Mouse (Mus musculus) liver, embryonic 16.5 days (tissue): ENCODE measurements at regions not wholly inside any gene's neighbourhood (a gene's known extent, or its start where the extent isn't known, plus 50 kb on each side); places are given as distances from the start of the nearest gene placed in this dataset.

Experiments
- ATAC-seq: fragments of 200-750 bp; cut with Nextera tagmentation; 2 replicates; pipeline ENCODE4 v1.8.0; 2017; ENCODE audit warnings: low read depth, mild to moderate bottlenecking, moderate number of reproducible peaks, moderate library complexity
- H3K27ac ChIP-seq: fragments of 300-500 bp; sonication (generic); 2 replicates; pipeline ENCODE4 v1.5.1; 2014; ENCODE audit warnings: mild to moderate bottlenecking, low read length
- H3K27me3 ChIP-seq: fragments of 300-500 bp; sonication (generic); 2 replicates; pipeline ENCODE4 v1.6.1; 2014; ENCODE audit warnings: low read depth, low read length, mixed read lengths; ENCODE audit not compliant: control insufficient read depth, insufficient read depth
- H3K36me3 ChIP-seq: fragments of 300-500 bp; sonication (generic); 2 replicates; pipeline ENCODE4 v1.6.1; 2014; ENCODE audit warnings: mild to moderate bottlenecking; ENCODE audit not compliant: control insufficient read depth, insufficient read depth
- H3K4me1 ChIP-seq: fragments of 300-500 bp; sonication (generic); 2 replicates; pipeline ENCODE4 v1.6.1; 2014; ENCODE audit warnings: low read depth, low read length, mixed read lengths; ENCODE audit not compliant: control insufficient read depth
- H3K4me2 ChIP-seq: fragments of 300-500 bp; sonication (generic); 2 replicates; pipeline ENCODE4 v1.6.1; 2014; ENCODE audit warnings: low read depth, low read length, mixed read lengths
- H3K4me3 ChIP-seq: fragments of 300-500 bp; sonication (generic); 2 replicates; pipeline ENCODE4 v1.5.1; 2014; ENCODE audit warnings: low read depth, mild to moderate bottlenecking, low read length
- H3K9ac ChIP-seq: fragments of 300-500 bp; sonication (generic); 2 replicates; pipeline ENCODE4 v1.6.1; 2014; ENCODE audit warnings: low read depth, low read length
- H3K9me3 ChIP-seq: fragments of 300-500 bp; sonication (generic); replicated peaks from 2 replicates; pipeline ENCODE4 v1.6.1; 2016; ENCODE audit warnings: low read length; ENCODE audit not compliant: control insufficient read depth
- WGBS: fragments of 180-500 bp; shearing (Covaris S2); extraction: QIAGEN DNeasy Blood & Tissue Kit; methylation state at CpG from one replicate; pipeline ENCODE4 v1.1.7; 2014; ENCODE audit not compliant: insufficient replicate concordance; 5-methylcytosine and 5-hydroxymethylcytosine counted together

- H3K27me3 ChIP-seq: no peaks in the 10 kb centered on the region
- H3K4me1 ChIP-seq: peaks cover 6% of the 10 kb centered on the region
- H3K27ac ChIP-seq: no peak overlapping the region
- H3K4me2 ChIP-seq: no peak overlapping the region
- H3K9ac ChIP-seq: no peak overlapping the region
- WGBS: 19% methylated on average over 2 of the region's 2 CpGs
- no peaks in the 10 kb centered on the region for H3K36me3 ChIP-seq
- ATAC-seq: no peak
- H3K4me3 ChIP-seq: no peak overlapping the region
- H3K9me3 ChIP-seq: no peaks in the 10 kb centered on the region
These were observed 96.0 kb upstream of the Map4k3 start for GRCm38 (mm10) chr17:80824261-80824660.

- Histone ChIP-seq H3K27me3 (no peaks in the 10 kb centered on the region), H3K27ac (no peak overlapping the region), H3K9me3 (no peaks in the 10 kb centered on the region), H3K4me2 (no peak overlapping the region), H3K4me1 (no peaks in the 10 kb centered on the region), H3K36me3 (no peaks in the 10 kb centered on the region), H3K9ac (no peak overlapping the region), H3K4me3 (no peak overlapping the region)
- WGBS: 66% methylated on average over 8 of the region's 8 CpGs
- no peak for ATAC-seq
These were observed 92.6 kb upstream of the Map4k3 start for GRCm38 (mm10) chr17:80820888-80821287.

GRCm38 (mm10) chr17:80818477-80819028, 90.3 kb upstream of the Map4k3 start:
- no peak overlapping the region for H3K27ac ChIP-seq

DNA sequence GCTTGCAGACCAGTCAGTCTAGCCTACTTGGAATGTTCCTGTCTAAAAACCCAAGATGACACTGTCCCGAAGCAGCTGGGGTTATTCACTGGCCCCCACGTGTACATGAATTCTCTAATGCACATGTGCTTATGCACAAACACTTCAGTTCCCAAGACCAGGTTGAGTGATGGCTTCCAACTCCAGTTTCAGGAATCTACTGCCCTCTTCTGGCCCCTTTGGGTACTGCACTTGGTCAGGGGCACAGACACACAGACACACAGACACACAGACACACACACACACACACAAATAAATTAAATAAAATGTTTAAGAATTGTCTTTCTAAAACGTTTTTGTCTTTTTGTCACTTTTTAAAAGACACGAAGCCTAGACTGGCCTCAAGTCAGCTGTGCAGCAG, 87.5 kb upstream of the Map4k3 start:
- Histone ChIP-seq H3K27me3 (no peaks in the 10 kb centered on the region), H3K9ac (no peak overlapping the region), H3K4me1 (no peaks in the 10 kb centered on the region; the same call in 1 of the 2 replicates), H3K4me3 (no peak overlapping the region), H3K36me3 (no peaks in the 10 kb centered on the region), H3K27ac (no peak overlapping the region), H3K9me3 (no peaks in the 10 kb centered on the region), H3K4me2 (no peak overlapping the region)
- ATAC-seq: no peak
- 52% methylated on average over 4 of the region's 4 CpGs for WGBS

More at GRCm38 (mm10) chr17:80818477-80819028, 90.3 kb upstream of the Map4k3 start:
- Histone ChIP-seq H3K9ac (no peak overlapping the region), H3K36me3 (no peaks in the 10 kb centered on the region), H3K4me3 (no peak overlapping the region), H3K9me3 (no peaks in the 10 kb centered on the region), H3K4me2 (no peak overlapping the region), H3K4me1 (no peaks in the 10 kb centered on the region; the same call in 1 of the 2 replicates), H3K27me3 (no peaks in the 10 kb centered on the region)
- WGBS: 61% methylated on average over 9 of the region's 9 CpGs
- ATAC-seq: no peak

GRCm38 (mm10) chr17:80813194-80813593, 84.9 kb upstream of the Map4k3 start:
- WGBS: 61% methylated on average over 10 of the region's 10 CpGs
- H3K27ac ChIP-seq: no peak overlapping the region
- H3K27me3 ChIP-seq: no peaks in the 10 kb centered on the region
- no peak overlapping the region for H3K9ac ChIP-seq
- H3K4me3 ChIP-seq: no peak overlapping the region
- no peaks in the 10 kb centered on the region for H3K36me3 ChIP-seq
- no peaks in the 10 kb centered on the region; the same call in 1 of the 2 replicates for H3K4me1 ChIP-seq
- ATAC-seq: no peak
- no peak overlapping the region for H3K4me2 ChIP-seq
- H3K9me3 ChIP-seq: no peaks in the 10 kb centered on the region

DNA sequence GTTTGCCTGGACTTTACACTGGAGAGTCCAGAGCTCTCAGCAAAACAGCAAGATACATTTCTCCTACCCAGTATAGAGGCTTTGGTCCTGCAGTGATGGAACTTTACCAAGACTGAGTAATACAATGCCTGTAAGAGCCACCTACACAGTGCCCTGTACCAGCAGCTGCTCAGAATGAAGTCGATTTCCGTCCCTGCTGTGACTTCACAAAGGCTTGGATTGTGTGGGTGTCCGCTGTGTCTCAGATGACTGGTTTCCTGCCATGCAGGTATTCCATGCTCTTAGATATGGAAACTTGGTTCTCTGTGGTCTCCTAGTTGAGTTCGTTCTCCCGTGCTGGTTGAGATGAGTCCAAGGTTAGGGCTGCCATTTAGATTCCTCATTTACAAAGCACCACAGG, 81.0 kb upstream of the Map4k3 start:
- Histone ChIP-seq H3K27ac (no peak overlapping the region), H3K4me1 (no peaks in the 10 kb centered on the region; the same call in 1 of the 2 replicates), H3K4me2 (no peak overlapping the region), H3K27me3 (no peaks in the 10 kb centered on the region), H3K36me3 (no peaks in the 10 kb centered on the region), H3K9me3 (no peaks in the 10 kb centered on the region), H3K9ac (no peak overlapping the region), H3K4me3 (no peak overlapping the region)
- ATAC-seq: no peak
- 65% methylated on average over 5 of the region's 5 CpGs for WGBS

DNA sequence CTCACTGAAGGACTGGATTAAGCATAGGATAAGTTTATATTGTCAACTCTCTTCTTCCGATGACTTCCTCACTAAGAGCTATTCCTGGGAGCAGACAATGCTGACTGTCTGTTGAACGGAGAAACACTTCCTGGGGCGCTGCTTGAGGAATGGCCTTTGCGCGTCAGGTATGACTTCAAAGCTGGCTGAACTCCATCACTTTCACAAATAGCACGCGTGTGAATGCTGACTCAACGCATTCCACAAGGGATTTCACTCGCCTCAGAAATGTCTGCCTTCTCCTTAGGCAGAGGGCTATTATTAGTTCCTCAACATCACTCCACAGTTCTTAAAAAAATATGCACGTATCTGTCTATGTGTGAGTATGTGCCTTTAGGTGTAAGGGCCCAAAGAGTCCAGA, 79.8 kb upstream of the Map4k3 start:
- H3K4me2 ChIP-seq: no peak overlapping the region
- ATAC-seq: no peak
- no peak overlapping the region for H3K27ac ChIP-seq
- WGBS: 68% methylated on average over 10 of the region's 10 CpGs
- no peaks in the 10 kb centered on the region for H3K9me3 ChIP-seq
- no peak overlapping the region for H3K4me3 ChIP-seq
- H3K4me1 ChIP-seq: no peaks in the 10 kb centered on the region
- H3K27me3 ChIP-seq: no peaks in the 10 kb centered on the region
- no peaks in the 10 kb centered on the region for H3K36me3 ChIP-seq
- H3K9ac ChIP-seq: no peak overlapping the region

DNA sequence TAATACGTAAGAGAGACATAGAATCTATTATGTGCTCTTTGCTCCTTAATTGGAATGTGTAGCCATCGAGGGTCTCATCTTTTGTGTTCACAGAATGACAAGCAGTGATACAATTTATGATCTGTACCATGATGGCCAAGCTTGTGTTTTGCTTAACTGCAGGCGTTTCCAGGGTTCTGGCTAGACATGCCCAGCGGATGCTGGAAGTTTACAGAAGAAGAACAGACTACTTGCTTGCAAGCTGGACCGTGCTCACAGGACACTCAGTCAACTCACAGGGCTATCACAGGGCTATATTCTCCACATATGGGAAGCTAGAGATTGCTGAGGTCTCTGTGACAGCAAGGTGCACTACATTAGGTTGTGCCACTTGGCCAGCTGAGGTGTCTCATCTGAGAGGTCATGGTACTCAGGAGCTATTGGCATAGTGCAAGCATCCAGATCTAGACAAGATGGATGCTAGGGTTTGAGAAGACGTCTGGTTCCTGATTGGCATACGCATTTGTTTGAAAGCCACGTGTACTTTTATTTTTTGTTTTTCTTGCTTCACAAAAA, 75.2 kb upstream of the Map4k3 start:
- Histone ChIP-seq H3K4me3 (no peak overlapping the region), H3K36me3 (no peaks in the 10 kb centered on the region), H3K27ac (no peak overlapping the region), H3K9me3 (no peaks in the 10 kb centered on the region), H3K27me3 (no peaks in the 10 kb centered on the region), H3K4me1 (no peaks in the 10 kb centered on the region), H3K9ac (no peak overlapping the region), H3K4me2 (no peak overlapping the region)
- ATAC-seq: no peak
- 64% methylated on average over 8 of the region's 8 CpGs for WGBS

- Histone ChIP-seq H3K9ac (no peak overlapping the region), H3K4me3 (no peak overlapping the region), H3K36me3 (no peaks in the 10 kb centered on the region), H3K27me3 (no peaks in the 10 kb centered on the region), H3K27ac (no peak overlapping the region), H3K4me1 (no peaks in the 10 kb centered on the region), H3K9me3 (no peaks in the 10 kb centered on the region), H3K4me2 (no peak overlapping the region)
- ATAC-seq: no peak
- WGBS: 56% methylated on average over 10 of the region's 10 CpGs
These were observed 74.3 kb upstream of the Map4k3 start for GRCm38 (mm10) chr17:80802622-80803021.
